Mouse (Mus musculus) ES-E14 (cell line): Measurements from ENCODE around the gene Tmem119. TPM values are rescaled to one million over a fixed set of nuclear protein-coding genes. Genes with fewer than 3 reads are reported as not detected.
"Not testable (repeated sequence)": the region's sequence is repeated elsewhere in the genome, so short reads cannot be mapped to it uniquely, and the experiment has no call there.

Experiments
- DNase-seq: peaks from one replicate; pipeline ENCODE4 v3.0.0-alpha.2; 2013; ENCODE audit warnings: low read depth, low spot score
- H3K27ac ChIP-seq: 2 replicates; pipeline ENCODE4 v1.5.1; 2012; ENCODE audit warnings: low read depth, mild to moderate bottlenecking, low read length, moderate library complexity, mixed read lengths; ENCODE audit not compliant: poor library complexity, insufficient read depth, severe bottlenecking
- H3K36me3 ChIP-seq: 2 replicates; pipeline ENCODE4 v1.6.1; 2012; ENCODE audit warnings: mild to moderate bottlenecking, low read length, moderate library complexity, mixed read lengths; ENCODE audit not compliant: control insufficient read depth, poor library complexity, insufficient read depth, severe bottlenecking
- H3K4me1 ChIP-seq, 2 experiments: fragments of 150-350 bp in 1 of 2; sonication (generic) in 1 of 2; 2 replicates each; pipeline ENCODE4 v1.6.1; 2012; ENCODE audit warnings: low read length in 2 of 2, mild to moderate bottlenecking in 1 of 2, mixed read lengths in 1 of 2; ENCODE audit not compliant: control insufficient read depth in 2 of 2, insufficient read depth in 2 of 2, poor library complexity in 1 of 2
- H3K4me3 ChIP-seq, 2 experiments: fragments of 150-350 bp in 1 of 2; sonication (generic) in 1 of 2; 2 replicates each; pipeline ENCODE4 v1.5.1; 2012; ENCODE audit warnings: low read length in 2 of 2, low read depth in 1 of 2, mild to moderate bottlenecking in 1 of 2, mixed read lengths in 1 of 2; ENCODE audit not compliant: insufficient read depth in 1 of 2, poor library complexity in 1 of 2, severe bottlenecking in 1 of 2
- H3K9ac ChIP-seq: 2 replicates; pipeline ENCODE4 v1.6.1; 2012; ENCODE audit warnings: low read depth, mild to moderate bottlenecking, low read length, mixed read lengths; ENCODE audit not compliant: poor library complexity, insufficient read depth, severe bottlenecking
- H3K9me3 ChIP-seq: fragments of 150-350 bp; sonication (generic); 2 replicates; pipeline ENCODE4 v1.6.1; 2012; ENCODE audit warnings: low read depth, mild to moderate bottlenecking, low read length; ENCODE audit not compliant: control insufficient read depth, insufficient read depth
- CHD2 ChIP-seq: IDR thresholded peaks from 2 replicates; pipeline ENCODE4 v1.6.1; 2014; ENCODE audit warnings: mild to moderate bottlenecking, low read depth, low read length, inconsistent platforms
- HCFC1 ChIP-seq: IDR thresholded peaks from 2 replicates; pipeline ENCODE4 v1.6.1; 2012; ENCODE audit warnings: low read length, inconsistent platforms, borderline replicate concordance; ENCODE audit not compliant: insufficient read depth
- MAFK ChIP-seq: IDR thresholded peaks from 2 replicates; pipeline ENCODE4 v1.6.1; 2014; ENCODE audit warnings: mild to moderate bottlenecking, low read depth, low read length, inconsistent platforms; ENCODE audit not compliant: insufficient read depth
- ZC3H11A ChIP-seq: IDR thresholded peaks from 2 replicates; pipeline ENCODE4 v1.6.1; 2012; ENCODE audit warnings: low read depth, mild to moderate bottlenecking, inconsistent platforms, low read length, borderline replicate concordance
- ZNF384 ChIP-seq: IDR thresholded peaks from 2 replicates; pipeline ENCODE4 v1.6.1; 2012; ENCODE audit warnings: low read depth, low read length, inconsistent platforms
- in situ Hi-C, 2 experiments: fragments of 600-800 bp; cut with MboI; formaldehyde crosslinking; loops; one replicate each; pipeline ENCODE4 v1.15.1; 2025; ENCODE audit warnings: low sequenced_read_pairs in 2 of 2, inconsistent platforms in 1 of 2; ENCODE audit not compliant: unreplicated experiment in 2 of 2
- total RNA-seq: library from RNA; depleted of rRNA; stranded (reverse); fragments of 300-350 nt; gene quantifications from 2 replicates; pipeline ENCODE4 v1.2.3, GENCODE M21; 2012

Tmem119 gene
- total RNA-seq, 1 experiment: 7.1 TPM

DNA sequence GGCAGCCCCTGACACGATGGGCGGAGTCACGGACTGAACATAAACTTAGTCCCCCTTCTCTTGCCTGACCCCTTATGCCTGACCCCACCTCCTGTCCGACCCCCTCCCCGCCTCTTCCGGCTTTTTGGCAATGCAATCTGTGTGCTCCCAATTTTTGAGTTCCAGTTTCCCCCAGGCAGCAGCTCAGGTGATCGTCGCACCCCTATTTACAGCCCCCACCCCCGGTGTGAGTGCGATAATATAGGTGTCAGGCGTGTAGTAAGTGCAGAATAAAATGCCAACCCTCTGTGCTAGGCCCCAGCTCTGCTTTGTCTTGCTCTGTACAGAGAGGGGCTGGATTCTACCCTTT lies 14.7 kb upstream of the Tmem119 start:
- in situ Hi-C loops: loop anchor here in 1 of 2 experiments (10.0 kb wide), 1 partner anchor 450 kb away; no protein-coding TSS in a partner anchor
- no peaks in the 10 kb centered on the region for H3K9me3 ChIP-seq
- no peak overlapping the region for H3K27ac ChIP-seq
- TF ChIP-seq CHD2 (no peak), ZNF384 (no peak), HCFC1 (no peak), MAFK (no peak), ZC3H11A (no peak)
- no peak for DNase-seq
- no peak overlapping the region for H3K9ac ChIP-seq
- H3K4me1 ChIP-seq: peaks cover 0 to 20% of the 10 kb centered on the region in 2 experiments; a peak in 2 of 4 replicates
- no peak overlapping the region for H3K4me3 ChIP-seq
- H3K36me3 ChIP-seq: no peaks in the 10 kb centered on the region

DNA sequence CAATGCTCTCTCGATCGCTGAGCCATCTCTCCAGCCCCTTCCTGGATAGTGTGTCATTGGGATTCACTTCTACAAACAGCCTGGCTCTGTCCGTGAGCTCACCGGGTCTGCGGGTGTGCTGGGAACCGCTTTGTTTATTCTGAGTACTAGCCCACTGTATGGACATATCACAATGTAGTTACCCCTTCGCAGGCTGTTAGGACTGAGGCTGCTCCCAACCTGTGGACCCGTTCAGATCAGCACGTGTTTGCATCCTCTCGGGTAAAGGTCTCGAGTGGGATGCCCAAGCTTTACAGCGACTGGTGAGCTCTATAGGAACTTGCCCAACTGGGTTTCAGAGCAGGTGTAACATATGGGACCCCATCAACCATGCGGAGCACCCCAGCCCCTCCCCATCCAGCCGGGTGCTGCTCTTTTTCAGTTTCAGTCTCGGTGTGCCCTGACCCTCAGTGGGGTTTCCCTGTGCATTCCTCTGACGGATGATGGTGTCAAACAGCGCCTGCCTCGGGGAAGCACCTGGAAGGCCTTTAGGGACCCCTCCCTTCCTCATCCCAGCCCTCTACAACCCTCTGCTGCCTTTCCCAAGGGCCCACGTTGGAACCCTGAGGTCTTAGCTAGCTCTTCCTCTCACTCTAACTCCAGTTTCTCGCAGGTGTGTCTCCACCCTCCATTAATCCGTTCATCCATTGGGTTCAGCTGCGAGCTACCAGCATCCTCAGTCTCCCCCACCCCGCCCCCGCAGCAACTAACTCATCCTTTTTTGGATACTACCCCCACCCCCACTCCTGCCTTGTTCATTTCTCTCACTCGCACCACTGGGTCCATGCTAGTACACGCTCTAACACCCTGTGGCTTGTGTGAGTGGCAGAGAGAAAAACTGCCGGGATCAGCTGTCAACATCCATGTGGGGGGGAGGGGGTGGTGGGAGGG lies 14.1 kb upstream of the Tmem119 start:
- Histone ChIP-seq H3K4me1 (peaks cover 0 to 20% of the 10 kb centered on the region in 2 experiments; a peak in 2 of 4 replicates), H3K9me3 (no peaks in the 10 kb centered on the region), H3K9ac (peak overlapping the region; percentile 37; the same call in 1 of the 2 replicates), H3K4me3 (peak overlapping the region in 1 of 2 experiments; percentile 21; a peak in 1 of 4 replicates), H3K27ac (no peak overlapping the region), H3K36me3 (no peaks in the 10 kb centered on the region)
- TF ChIP-seq CHD2 (no peak), ZC3H11A (no peak), ZNF384 (no peak), MAFK (no peak), HCFC1 (no peak)
- no peak for DNase-seq
- in situ Hi-C loops: loop anchor here in 1 of 2 experiments (5.0 to 10.0 kb wide), 2 partner anchors 37 to 450 kb away; no protein-coding TSS in a partner anchor

- Histone ChIP-seq H3K27ac (no peak overlapping the region), H3K9ac (peak overlapping the region; percentile 37; the same call in 1 of the 2 replicates), H3K4me1 (peaks cover 0 to 16% of the 10 kb centered on the region in 2 experiments; a peak in 2 of 4 replicates), H3K9me3 (no peaks in the 10 kb centered on the region), H3K36me3 (no peaks in the 10 kb centered on the region), H3K4me3 (no peak overlapping the region)
- in situ Hi-C loops: loop anchor here in 1 of 2 experiments (5.0 to 10.0 kb wide), 2 partner anchors 36 to 449 kb away; no protein-coding TSS in a partner anchor
- DNase-seq: peak; percentile 80
- TF ChIP-seq ZNF384 (no peak), CHD2 (no peak), HCFC1 (no peak), ZC3H11A (no peak), MAFK (no peak)
Measured at GRCm38 (mm10) chr5:113813608-113814007, 13.3 kb upstream of the Tmem119 start.

DNA sequence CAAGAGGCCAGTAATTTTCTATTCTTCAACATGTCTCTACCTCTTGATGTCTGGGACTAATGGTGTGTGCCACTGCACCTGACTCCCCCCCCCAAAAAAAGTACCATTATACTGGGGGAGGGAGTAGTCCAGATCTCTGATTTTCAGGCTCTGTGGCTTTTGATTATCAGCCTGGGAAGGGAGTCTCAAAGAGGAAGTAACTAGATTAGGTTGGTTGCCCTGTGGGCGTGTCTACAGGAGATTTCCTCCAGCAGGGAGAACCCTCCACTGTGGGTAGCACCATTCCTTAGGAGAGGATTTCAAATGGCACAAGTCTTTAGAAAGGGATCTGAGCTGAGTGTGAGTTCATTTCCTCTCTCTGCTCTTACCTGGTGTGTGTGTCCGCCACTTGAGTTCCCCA lies 12.3 kb upstream of the Tmem119 start:
- DNase-seq: no peak
- H3K4me1 ChIP-seq: peaks cover 0 to 13% of the 10 kb centered on the region in 2 experiments; a peak in 2 of 4 replicates
- TF ChIP-seq CHD2: no peak
- TF ChIP-seq ZNF384: no peak
- no peak for TF ChIP-seq HCFC1
- no peak for TF ChIP-seq ZC3H11A
- no peak for TF ChIP-seq MAFK
- no peaks in the 10 kb centered on the region for H3K9me3 ChIP-seq
- H3K27ac ChIP-seq: no peak overlapping the region
- in situ Hi-C loops: loop anchor here in 1 of 2 experiments (5.0 to 10.0 kb wide), 2 partner anchors 35 to 448 kb away; no protein-coding TSS in a partner anchor
- H3K9ac ChIP-seq: no peak overlapping the region
- no peak overlapping the region for H3K4me3 ChIP-seq
- no peaks in the 10 kb centered on the region for H3K36me3 ChIP-seq

GRCm38 (mm10) chr5:113811824-113812420 lies 11.6 kb upstream of the Tmem119 start:
- not testable (repeated sequence) for H3K9ac ChIP-seq, DNase-seq, H3K27ac ChIP-seq, H3K9me3 ChIP-seq, H3K4me3 ChIP-seq, H3K36me3 ChIP-seq
- in situ Hi-C loops: loop anchor here in 1 of 2 experiments (5.0 to 10.0 kb wide), 2 partner anchors 35 to 447 kb away; no protein-coding TSS in a partner anchor
- peaks cover 0 to 13% of the 10 kb centered on the region in 2 experiments; a peak in 2 of 4 replicates for H3K4me1 ChIP-seq
